Mouse (Mus musculus) liver, postnatal 0 days (tissue): ENCODE measurements around the gene Cbx5.

ENCODE experiments used
- CTCF ChIP-seq: sonication (generic); IDR thresholded peaks from 2 replicates; pipeline ENCODE4 v1.5.1; 2016; ENCODE audit warnings: antibody characterized with exemption, low read depth
- EP300 ChIP-seq: IDR thresholded peaks from 2 replicates; pipeline ENCODE4 v1.6.1; 2016; ENCODE audit warnings: antibody characterized with exemption, low read depth, mild to moderate bottlenecking

GRCm38 (mm10) chr15:103248401-103249313 is 9.0 kb upstream of the Cbx5 start:
- no peak for TF ChIP-seq CTCF
- no peak for TF ChIP-seq EP300
